Mouse (Mus musculus): ENCODE results near the gene Cryl1. TPM values are rescaled to one million over a fixed set of nuclear protein-coding genes. Genes with fewer than 3 reads are reported as not detected.

Gene Cryl1
- polyA plus RNA-seq, 1 experiment from 2014 or later, result 61.9 TPM

GRCm38 (mm10) chr14:57343057-57343750 is 55.1 kb downstream of the Cryl1 start:
- ATAC-seq (replicated peaks; ENCODE audit: low FRiP score, low TSS enrichment, low read depth) (no peak), DNase-seq (ENCODE audit: low spot score) (peak; percentile 48)
- Histone ChIP-seq H3K36me3 (ENCODE audit: control insufficient read depth, insufficient read depth, low read length) (no peaks in the 10 kb centered on the region), H3K4me3 (ENCODE audit: low read depth, low read length) (no peak overlapping the region), H3K27me3 (replicated peaks; ENCODE audit: control insufficient read depth, insufficient read depth, low read length) (no peaks in the 10 kb centered on the region), H3K27ac (ENCODE audit: low read depth) (no peak overlapping the region), H3K4me2 (ENCODE audit: low read length) (no peak overlapping the region), H3K9ac (ENCODE audit: low read length) (no peak overlapping the region), H3K4me1 (replicated peaks; ENCODE audit: control insufficient read depth, insufficient read depth, low read length) (peaks cover 3% of the 10 kb centered on the region; the same call in 1 of the 2 replicates), H3K9me3 (ENCODE audit: control insufficient read depth, low read length) (no peaks in the 10 kb centered on the region)
- 78% methylated on average over 15 of the region's 15 CpGs for WGBS

GRCm38 (mm10) chr14:57342316-57343055 is 55.8 kb downstream of the Cryl1 start:
- Histone ChIP-seq H3K4me1 (replicated peaks; ENCODE audit: control insufficient read depth, insufficient read depth, low read length) (peaks cover 3% of the 10 kb centered on the region; the same call in 1 of the 2 replicates), H3K9me3 (ENCODE audit: control insufficient read depth, low read length) (no peaks in the 10 kb centered on the region), H3K4me3 (ENCODE audit: low read depth, low read length) (no peak overlapping the region), H3K4me2 (ENCODE audit: low read length) (no peak overlapping the region), H3K27me3 (replicated peaks; ENCODE audit: control insufficient read depth, insufficient read depth, low read length) (no peaks in the 10 kb centered on the region), H3K36me3 (ENCODE audit: control insufficient read depth, insufficient read depth, low read length) (no peaks in the 10 kb centered on the region), H3K27ac (ENCODE audit: low read depth) (no peak overlapping the region), H3K9ac (ENCODE audit: low read length) (no peak overlapping the region)
- WGBS, result 59% methylated on average over 6 of the region's 6 CpGs
- DNase-seq (ENCODE audit: low spot score) (peak; percentile 49), ATAC-seq (replicated peaks; ENCODE audit: low FRiP score, low TSS enrichment, low read depth) (no peak)

- H3K9ac ChIP-seq (ENCODE audit: low read length), result no peak overlapping the region
- no peaks in the 10 kb centered on the region; the same call in 1 of the 2 replicates for H3K4me1 ChIP-seq (replicated peaks; ENCODE audit: control insufficient read depth, insufficient read depth, low read length)
- ATAC-seq (replicated peaks; ENCODE audit: low FRiP score, low TSS enrichment, low read depth) (no peak), DNase-seq (ENCODE audit: low spot score) (no peak)
- H3K4me3 ChIP-seq (ENCODE audit: low read depth, low read length), result no peak overlapping the region
- 42% methylated on average over 6 of the region's 6 CpGs for WGBS
- H3K27ac ChIP-seq (ENCODE audit: low read depth), result no peak overlapping the region
- H3K27me3 ChIP-seq (replicated peaks; ENCODE audit: control insufficient read depth, insufficient read depth, low read length), result no peaks in the 10 kb centered on the region
- no peaks in the 10 kb centered on the region for H3K36me3 ChIP-seq (ENCODE audit: control insufficient read depth, insufficient read depth, low read length)
- H3K4me2 ChIP-seq (ENCODE audit: low read length), result no peak overlapping the region
- H3K9me3 ChIP-seq (ENCODE audit: control insufficient read depth, low read length), result no peaks in the 10 kb centered on the region
These were observed 59.7 kb downstream of the Cryl1 start for GRCm38 (mm10) chr14:57338666-57339065.

GRCm38 (mm10) chr14:57334833-57335232 is 63.5 kb downstream of the Cryl1 start:
- H3K9me3 ChIP-seq (ENCODE audit: control insufficient read depth, low read length), result no peaks in the 10 kb centered on the region
- no peak for DNase-seq (ENCODE audit: low spot score)
- WGBS, result 75% methylated on average over 6 of the region's 6 CpGs
- H3K36me3 ChIP-seq (ENCODE audit: control insufficient read depth, insufficient read depth, low read length), result no peaks in the 10 kb centered on the region
- no peaks in the 10 kb centered on the region for H3K27me3 ChIP-seq (replicated peaks; ENCODE audit: control insufficient read depth, insufficient read depth, low read length)
- H3K27ac ChIP-seq (ENCODE audit: low read depth), result no peak overlapping the region
- no peak for ATAC-seq (replicated peaks; ENCODE audit: low FRiP score, low TSS enrichment, low read depth)
- no peak overlapping the region for H3K4me3 ChIP-seq (ENCODE audit: low read depth, low read length)
- no peak overlapping the region for H3K9ac ChIP-seq (ENCODE audit: low read length)
- no peaks in the 10 kb centered on the region for H3K4me1 ChIP-seq (replicated peaks; ENCODE audit: control insufficient read depth, insufficient read depth, low read length)
- no peak overlapping the region for H3K4me2 ChIP-seq (ENCODE audit: low read length)

- no peaks in the 10 kb centered on the region for H3K36me3 ChIP-seq (ENCODE audit: control insufficient read depth, insufficient read depth, low read length)
- ATAC-seq (replicated peaks; ENCODE audit: low FRiP score, low TSS enrichment, low read depth) (no peak), DNase-seq (ENCODE audit: low spot score) (no peak)
- H3K4me2 ChIP-seq (ENCODE audit: low read length), result no peak overlapping the region
- no peaks in the 10 kb centered on the region for H3K4me1 ChIP-seq (replicated peaks; ENCODE audit: control insufficient read depth, insufficient read depth, low read length)
- 81% methylated on average over 8 of the region's 8 CpGs for WGBS
- no peak overlapping the region for H3K9ac ChIP-seq (ENCODE audit: low read length)
- H3K9me3 ChIP-seq (ENCODE audit: control insufficient read depth, low read length), result no peaks in the 10 kb centered on the region
- H3K27me3 ChIP-seq (replicated peaks; ENCODE audit: control insufficient read depth, insufficient read depth, low read length), result no peaks in the 10 kb centered on the region
- H3K27ac ChIP-seq (ENCODE audit: low read depth), result no peak overlapping the region
- no peak overlapping the region for H3K4me3 ChIP-seq (ENCODE audit: low read depth, low read length)
These were observed 65.8 kb downstream of the Cryl1 start for GRCm38 (mm10) chr14:57332503-57332902.

- H3K9ac ChIP-seq (ENCODE audit: low read length), result no peak overlapping the region
- ATAC-seq (replicated peaks; ENCODE audit: low FRiP score, low TSS enrichment, low read depth) (no peak), DNase-seq (ENCODE audit: low spot score) (no peak)
- H3K4me1 ChIP-seq (replicated peaks; ENCODE audit: control insufficient read depth, insufficient read depth, low read length), result no peaks in the 10 kb centered on the region
- H3K36me3 ChIP-seq (ENCODE audit: control insufficient read depth, insufficient read depth, low read length), result no peaks in the 10 kb centered on the region
- WGBS, result 85% methylated on average over 10 of the region's 10 CpGs
- H3K27ac ChIP-seq (ENCODE audit: low read depth), result no peak overlapping the region
- H3K9me3 ChIP-seq (ENCODE audit: control insufficient read depth, low read length), result no peaks in the 10 kb centered on the region
- no peak overlapping the region for H3K4me2 ChIP-seq (ENCODE audit: low read length)
- no peak overlapping the region for H3K4me3 ChIP-seq (ENCODE audit: low read depth, low read length)
- H3K27me3 ChIP-seq (replicated peaks; ENCODE audit: control insufficient read depth, insufficient read depth, low read length), result no peaks in the 10 kb centered on the region
These were observed 67.2 kb downstream of the Cryl1 start for GRCm38 (mm10) chr14:57331097-57331496.

GRCm38 (mm10) chr14:57329600-57329999 is 68.7 kb downstream of the Cryl1 start:
- 87% methylated on average over 15 of the region's 15 CpGs for WGBS
- Histone ChIP-seq H3K36me3 (ENCODE audit: control insufficient read depth, insufficient read depth, low read length) (no peaks in the 10 kb centered on the region), H3K4me2 (ENCODE audit: low read length) (no peak overlapping the region), H3K9ac (ENCODE audit: low read length) (no peak overlapping the region), H3K27ac (ENCODE audit: low read depth) (no peak overlapping the region), H3K4me1 (replicated peaks; ENCODE audit: control insufficient read depth, insufficient read depth, low read length) (no peaks in the 10 kb centered on the region), H3K9me3 (ENCODE audit: control insufficient read depth, low read length) (no peaks in the 10 kb centered on the region), H3K4me3 (ENCODE audit: low read depth, low read length) (no peak overlapping the region), H3K27me3 (replicated peaks; ENCODE audit: control insufficient read depth, insufficient read depth, low read length) (no peaks in the 10 kb centered on the region)
- DNase-seq (ENCODE audit: low spot score), result no peak
- ATAC-seq (replicated peaks; ENCODE audit: low FRiP score, low TSS enrichment, low read depth), result no peak

- 94% methylated on average over 6 of the region's 6 CpGs for WGBS
- ATAC-seq (replicated peaks; ENCODE audit: low FRiP score, low TSS enrichment, low read depth) (no peak), DNase-seq (ENCODE audit: low spot score) (no peak)
- H3K27me3 ChIP-seq (replicated peaks; ENCODE audit: control insufficient read depth, insufficient read depth, low read length), result no peaks in the 10 kb centered on the region
- H3K9me3 ChIP-seq (ENCODE audit: control insufficient read depth, low read length), result no peaks in the 10 kb centered on the region
- H3K36me3 ChIP-seq (ENCODE audit: control insufficient read depth, insufficient read depth, low read length), result no peaks in the 10 kb centered on the region
- H3K4me1 ChIP-seq (replicated peaks; ENCODE audit: control insufficient read depth, insufficient read depth, low read length), result no peaks in the 10 kb centered on the region
- H3K4me3 ChIP-seq (ENCODE audit: low read depth, low read length), result no peak overlapping the region
- H3K9ac ChIP-seq (ENCODE audit: low read length), result no peak overlapping the region
- H3K27ac ChIP-seq (ENCODE audit: low read depth), result no peak overlapping the region
- no peak overlapping the region for H3K4me2 ChIP-seq (ENCODE audit: low read length)
These were observed 71.6 kb downstream of the Cryl1 start for GRCm38 (mm10) chr14:57326771-57327170.

Data from intestine, embryonic 14.5 days (tissue).